Mouse (Mus musculus): Measurements from ENCODE around the gene Prl2b1.

Gene Prl2b1

GRCm38 (mm10) chr13:27390746-27391145 is at the start of gene Prl2b1:
Prl2b1 (minus strand) TSS chr13:27390846.
- DNase-seq (ENCODE audit: extremely low spot score): no peak

GRCm38 (mm10) chr13:27438588-27438987 is 47.9 kb upstream of the Prl2b1 start, which contains the start of gene Prl8a6:
Prl8a6 (minus strand) TSS chr13:27438688.
- DNase-seq (ENCODE audit: extremely low spot score): no peak

GRCm38 (mm10) chr13:27433159-27433558 is 42.5 kb upstream of the Prl2b1 start:
- no peak for DNase-seq (ENCODE audit: extremely low spot score)

GRCm38 (mm10) chr13:27413640-27414039 is 23.0 kb upstream of the Prl2b1 start:
- DNase-seq (ENCODE audit: extremely low spot score): no peak

GRCm38 (mm10) chr13:27399061-27399724 is 8.5 kb upstream of the Prl2b1 start:
- DNase-seq (ENCODE audit: extremely low spot score): peak; percentile 2

GRCm38 (mm10) chr13:27345373-27345772 is 45.3 kb downstream of the Prl2b1 start, which contains the start of gene Prl8a2:
Prl8a2 (plus strand) TSS chr13:27345673.
- no peak for DNase-seq (ENCODE audit: extremely low spot score)

GRCm38 (mm10) chr13:27342733-27343275 is 47.8 kb downstream of the Prl2b1 start:
- DNase-seq (ENCODE audit: extremely low spot score): no peak

GRCm38 (mm10) chr13:27334989-27335388 is 55.7 kb downstream of the Prl2b1 start:
- DNase-seq (ENCODE audit: extremely low spot score): no peak

Data from embryo, embryonic 9.5 days (tissue).